Mouse (Mus musculus) heart, embryonic 12.5 days (tissue): ENCODE measurements around the gene Slc35e3. TPM values are rescaled to one million over a fixed set of nuclear protein-coding genes. Genes with fewer than 3 reads are reported as not detected.

ENCODE experiments used
- ATAC-seq: fragments of 200-750 bp; cut with Nextera tagmentation; 2 replicates; pipeline ENCODE4 v1.8.0; 2017; ENCODE audit warnings: moderate TSS enrichment, moderate library complexity; ENCODE audit not compliant: insufficient number of reproducible peaks, low FRiP score
- H3K27ac ChIP-seq: fragments of 300-500 bp; sonication (generic); 2 replicates; pipeline ENCODE4 v1.5.1; 2016; ENCODE audit warnings: mild to moderate bottlenecking, moderate library complexity; ENCODE audit not compliant: poor library complexity, severe bottlenecking
- H3K27me3 ChIP-seq: fragments of 300-500 bp; sonication (generic); replicated peaks from 2 replicates; pipeline ENCODE4 v1.6.1; 2016; ENCODE audit warnings: mild to moderate bottlenecking, moderate library complexity
- H3K36me3 ChIP-seq: fragments of 300-500 bp; sonication (generic); 2 replicates; pipeline ENCODE4 v1.6.1; 2016; ENCODE audit warnings: mild to moderate bottlenecking, moderate library complexity
- H3K4me1 ChIP-seq: fragments of 300-500 bp; sonication (generic); replicated peaks from 2 replicates; pipeline ENCODE4 v1.6.1; 2016; ENCODE audit warnings: mild to moderate bottlenecking
- H3K4me2 ChIP-seq: fragments of 300-500 bp; sonication (generic); 2 replicates; pipeline ENCODE4 v1.6.1; 2016; ENCODE audit warnings: mild to moderate bottlenecking, moderate library complexity
- H3K4me3 ChIP-seq: fragments of 300-500 bp; sonication (generic); 2 replicates; pipeline ENCODE4 v1.5.1; 2016; ENCODE audit warnings: mild to moderate bottlenecking
- H3K9ac ChIP-seq: fragments of 300-500 bp; sonication (generic); 2 replicates; pipeline ENCODE4 v1.6.1; 2016; ENCODE audit warnings: mild to moderate bottlenecking, moderate library complexity
- H3K9me3 ChIP-seq: fragments of 300-500 bp; sonication (generic); replicated peaks from 2 replicates; pipeline ENCODE4 v1.6.1; 2016; ENCODE audit warnings: mild to moderate bottlenecking, moderate library complexity
- WGBS: fragments of 180-500 bp; shearing (Covaris S2); methylation state at CpG from one replicate; pipeline ENCODE4 v1.1.7; 2016; 5-methylcytosine and 5-hydroxymethylcytosine counted together
- polyA plus RNA-seq: library from polyadenylated mRNA; unstranded; fragments of >200 nt; fragmentation: Nextera tagmentation; extraction: Ambion mirVana; gene quantifications from 2 replicates; pipeline ENCODE4 v1.2.1, GENCODE M21; 2016

Gene Slc35e3
- polyA plus RNA-seq, 1 experiment from 2014 or later, result 13.0 TPM

GRCm38 (mm10) chr10:117782491-117783260 is 36.5 kb upstream of the Slc35e3 start:
- H3K36me3 ChIP-seq, result peaks cover 85% of the 10 kb centered on the region
- H3K27me3 ChIP-seq, result no peaks in the 10 kb centered on the region
- no peak overlapping the region for H3K9ac ChIP-seq
- no peak overlapping the region for H3K27ac ChIP-seq
- H3K4me2 ChIP-seq, result no peak overlapping the region
- H3K9me3 ChIP-seq, result no peaks in the 10 kb centered on the region
- WGBS, result 93% methylated on average over 14 of the region's 14 CpGs
- no peak overlapping the region for H3K4me3 ChIP-seq
- no peak for ATAC-seq
- no peaks in the 10 kb centered on the region for H3K4me1 ChIP-seq

- Histone ChIP-seq H3K9ac (no peak overlapping the region), H3K27me3 (no peaks in the 10 kb centered on the region), H3K4me2 (no peak overlapping the region), H3K27ac (no peak overlapping the region), H3K9me3 (no peaks in the 10 kb centered on the region), H3K4me1 (no peaks in the 10 kb centered on the region), H3K36me3 (peaks cover 83% of the 10 kb centered on the region), H3K4me3 (no peak overlapping the region)
- ATAC-seq, result no peak
- 87% methylated on average over 2 of the region's 2 CpGs for WGBS
These were observed 35.9 kb upstream of the Slc35e3 start for GRCm38 (mm10) chr10:117782056-117782455.

DNA sequence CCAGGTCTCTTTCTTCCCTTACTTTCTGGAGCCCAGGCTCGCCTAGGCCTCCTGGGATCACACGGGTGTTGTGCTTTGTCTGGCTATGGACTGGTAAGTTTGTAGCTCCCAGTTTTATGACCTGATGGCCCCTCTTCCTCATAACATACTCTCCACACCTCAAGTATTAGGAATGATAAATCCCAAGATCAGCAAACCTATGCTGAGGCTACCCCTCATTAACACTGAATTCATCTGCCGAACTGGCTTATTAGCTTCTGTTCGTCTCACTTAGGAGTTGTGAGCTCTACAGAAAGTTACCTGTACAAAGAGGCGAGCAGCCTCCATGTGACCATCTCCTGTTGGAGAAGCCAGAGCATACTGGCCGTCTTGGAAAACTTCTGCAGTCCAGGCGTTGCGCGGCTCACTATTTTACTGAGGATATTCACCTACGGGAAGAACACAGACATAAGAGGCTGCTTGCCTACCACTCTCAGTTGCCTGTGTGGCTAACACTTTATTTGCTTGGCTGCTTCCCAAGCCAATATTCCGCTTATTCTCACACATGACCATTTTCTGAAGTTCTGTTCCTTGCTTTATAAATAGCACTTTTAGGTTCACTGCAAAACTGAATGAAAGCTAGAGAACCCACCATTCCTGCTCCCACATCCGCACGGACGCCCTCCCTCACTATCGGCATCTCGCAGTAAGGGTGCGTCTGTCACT is 35.0 kb upstream of the Slc35e3 start:
- H3K9me3 ChIP-seq, result no peaks in the 10 kb centered on the region
- no peak overlapping the region for H3K27ac ChIP-seq
- no peak overlapping the region for H3K4me2 ChIP-seq
- H3K27me3 ChIP-seq, result no peaks in the 10 kb centered on the region
- H3K4me3 ChIP-seq, result no peak overlapping the region
- H3K36me3 ChIP-seq, result peaks cover 81% of the 10 kb centered on the region
- H3K9ac ChIP-seq, result no peak overlapping the region
- ATAC-seq, result no peak
- no peaks in the 10 kb centered on the region for H3K4me1 ChIP-seq
- 93% methylated on average over 17 of the region's 17 CpGs for WGBS

- Histone ChIP-seq H3K36me3 (peaks cover 80% of the 10 kb centered on the region), H3K4me3 (no peak overlapping the region), H3K9ac (no peak overlapping the region), H3K4me1 (no peaks in the 10 kb centered on the region), H3K9me3 (no peaks in the 10 kb centered on the region), H3K27ac (no peak overlapping the region), H3K4me2 (no peak overlapping the region), H3K27me3 (no peaks in the 10 kb centered on the region)
- no peak for ATAC-seq
- 95% methylated on average over 6 of the region's 6 CpGs for WGBS
These were observed 34.2 kb upstream of the Slc35e3 start for GRCm38 (mm10) chr10:117780306-117780911.

DNA sequence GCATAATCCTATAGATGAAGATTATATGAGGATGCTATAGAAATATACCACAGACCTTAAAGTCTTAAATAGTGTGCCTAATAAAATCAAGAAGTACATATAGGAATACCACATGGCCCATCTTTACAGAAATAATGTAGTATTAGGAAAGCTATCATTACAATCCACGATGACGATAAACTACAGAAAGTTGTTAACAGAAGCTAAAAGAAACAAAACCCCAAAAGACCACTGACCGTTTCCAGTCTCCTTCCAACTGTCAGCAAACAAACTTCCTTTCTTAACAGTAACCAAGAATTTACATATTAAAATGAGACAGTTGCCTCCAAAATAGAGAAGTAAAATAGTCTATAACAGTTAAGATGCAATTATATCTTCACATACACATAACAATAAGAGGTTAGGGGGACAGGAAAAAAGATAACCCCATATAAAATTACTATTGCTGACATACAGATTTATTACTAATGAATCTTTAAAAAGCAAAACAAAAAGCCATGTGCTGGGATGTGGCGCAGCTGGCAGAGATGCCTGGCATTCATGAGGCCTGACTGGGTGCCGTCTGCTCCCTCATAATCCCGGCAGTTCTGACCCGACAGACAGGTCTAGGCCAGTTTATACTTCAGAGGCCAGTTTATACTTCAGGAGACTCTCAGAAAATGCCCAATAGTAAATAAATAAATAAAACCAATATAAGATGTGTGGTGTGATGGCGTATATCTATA is 33.6 kb upstream of the Slc35e3 start:
- H3K9me3 ChIP-seq, result no peaks in the 10 kb centered on the region
- 93% methylated on average over 8 of the region's 8 CpGs for WGBS
- no peak for ATAC-seq
- H3K27ac ChIP-seq, result no peak overlapping the region
- peaks cover 80% of the 10 kb centered on the region for H3K36me3 ChIP-seq
- no peak overlapping the region for H3K4me3 ChIP-seq
- no peaks in the 10 kb centered on the region for H3K27me3 ChIP-seq
- no peak overlapping the region for H3K4me2 ChIP-seq
- no peaks in the 10 kb centered on the region for H3K4me1 ChIP-seq
- H3K9ac ChIP-seq, result no peak overlapping the region

DNA sequence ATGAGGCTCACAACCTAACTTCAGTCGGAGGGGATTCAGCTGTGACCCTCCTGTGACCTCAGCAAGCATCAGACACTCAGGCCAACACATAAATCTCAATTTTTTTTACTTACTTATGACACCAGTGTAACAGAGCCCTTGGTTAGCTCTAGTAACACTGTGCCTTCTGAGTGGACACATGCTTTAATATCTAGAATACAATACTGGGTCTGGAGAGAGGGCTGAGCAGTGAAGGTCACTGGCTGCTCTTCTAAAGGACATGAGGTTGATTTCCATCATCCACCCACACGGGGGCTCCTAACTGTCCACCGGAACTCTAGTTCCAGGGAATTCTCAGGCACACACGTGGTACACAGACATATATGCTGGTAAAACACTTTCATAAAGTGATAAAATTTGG is 32.8 kb upstream of the Slc35e3 start:
- H3K27me3 ChIP-seq, result no peaks in the 10 kb centered on the region
- H3K4me2 ChIP-seq, result no peak overlapping the region
- H3K4me3 ChIP-seq, result no peak overlapping the region
- WGBS, result 80% methylated on average over 4 of the region's 4 CpGs
- no peaks in the 10 kb centered on the region for H3K4me1 ChIP-seq
- H3K9ac ChIP-seq, result no peak overlapping the region
- no peak for ATAC-seq
- no peak overlapping the region for H3K27ac ChIP-seq
- H3K9me3 ChIP-seq, result no peaks in the 10 kb centered on the region
- peaks cover 81% of the 10 kb centered on the region for H3K36me3 ChIP-seq

DNA sequence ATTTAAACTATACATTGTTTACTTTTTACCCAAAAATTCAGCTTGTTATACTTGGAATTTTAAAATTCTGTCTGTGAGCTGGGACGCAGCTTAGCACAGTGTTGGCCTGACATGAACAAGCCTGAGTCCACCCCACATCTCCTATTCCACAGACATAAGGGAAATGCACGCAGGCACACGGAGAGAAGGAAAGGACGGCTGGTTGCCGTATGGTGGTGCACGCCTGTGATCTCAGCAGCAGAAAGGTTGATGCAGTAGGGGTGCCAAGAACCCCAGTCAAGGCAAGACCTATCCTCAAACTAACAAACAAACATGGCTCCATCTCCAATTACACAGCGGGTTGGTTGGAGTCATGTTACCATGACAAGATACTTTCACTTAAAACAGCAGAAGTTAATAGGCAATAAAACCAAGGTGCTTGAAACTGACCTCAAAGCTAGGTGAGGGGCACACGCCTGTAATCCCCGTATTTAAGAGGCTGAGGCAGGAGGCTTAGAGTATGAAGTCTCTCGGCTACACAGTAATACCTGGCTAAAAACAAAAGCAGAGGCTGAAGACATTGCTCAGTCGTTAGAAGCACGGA is 32.3 kb upstream of the Slc35e3 start:
- WGBS, result 93% methylated on average over 12 of the region's 12 CpGs

DNA sequence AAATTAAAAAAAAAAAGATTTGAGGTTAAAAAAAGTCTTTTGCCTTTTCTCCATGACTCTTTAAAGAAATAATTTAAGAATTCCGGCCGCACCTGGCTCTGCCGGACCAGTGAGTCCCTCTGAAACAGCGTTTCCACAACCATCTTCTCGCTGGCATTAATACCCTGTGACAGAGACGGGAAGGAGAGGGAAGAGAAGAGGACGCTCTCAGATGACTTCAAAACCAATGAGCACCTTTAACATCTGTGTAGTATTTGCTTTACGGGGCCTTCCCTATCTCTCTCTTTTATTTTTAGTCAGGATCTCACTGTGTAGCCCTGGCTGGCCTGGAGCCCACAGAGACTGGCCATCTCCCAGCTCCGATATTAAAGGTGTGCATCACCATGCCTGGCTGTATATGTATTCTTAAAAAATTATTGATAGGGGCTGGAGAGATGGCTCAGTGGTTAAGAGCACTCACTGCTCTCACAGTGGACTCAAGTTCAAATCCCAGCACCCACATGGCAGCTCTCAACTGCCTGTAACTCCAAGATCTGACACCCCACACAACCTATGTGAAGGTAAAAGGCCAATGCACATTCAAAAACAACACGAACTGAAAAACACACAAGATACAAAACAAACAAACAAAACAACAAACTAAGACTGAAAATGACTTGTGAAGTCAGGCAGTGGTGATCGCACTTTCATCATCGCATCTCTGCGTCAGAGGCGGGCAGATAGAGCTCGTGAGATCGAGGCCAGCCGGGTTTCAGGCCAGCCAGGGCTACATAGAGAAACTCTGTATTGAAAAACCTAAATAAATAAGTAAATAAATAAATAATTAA is 31.5 kb upstream of the Slc35e3 start:
- WGBS, result 92% methylated on average over 17 of the region's 17 CpGs
- H3K4me1 ChIP-seq, result no peaks in the 10 kb centered on the region
- H3K36me3 ChIP-seq, result peaks cover 83% of the 10 kb centered on the region
- no peak overlapping the region for H3K4me2 ChIP-seq
- no peaks in the 10 kb centered on the region for H3K9me3 ChIP-seq
- no peak overlapping the region for H3K4me3 ChIP-seq
- no peaks in the 10 kb centered on the region for H3K27me3 ChIP-seq
- H3K27ac ChIP-seq, result no peak overlapping the region
- ATAC-seq, result no peak
- no peak overlapping the region for H3K9ac ChIP-seq

More for the DNA sequence above, 32.3 kb upstream of the Slc35e3 start:
- no peak for ATAC-seq
- no peaks in the 10 kb centered on the region for H3K9me3 ChIP-seq
- no peak overlapping the region for H3K4me2 ChIP-seq
- no peak overlapping the region for H3K27ac ChIP-seq
- no peak overlapping the region for H3K4me3 ChIP-seq
- H3K4me1 ChIP-seq, result no peaks in the 10 kb centered on the region
- H3K9ac ChIP-seq, result no peak overlapping the region
- H3K27me3 ChIP-seq, result no peaks in the 10 kb centered on the region
- peaks cover 78% of the 10 kb centered on the region for H3K36me3 ChIP-seq

- Histone ChIP-seq H3K4me2 (no peak overlapping the region), H3K4me1 (no peaks in the 10 kb centered on the region), H3K9me3 (no peaks in the 10 kb centered on the region), H3K4me3 (no peak overlapping the region), H3K27me3 (no peaks in the 10 kb centered on the region), H3K27ac (no peak overlapping the region), H3K36me3 (peaks cover 82% of the 10 kb centered on the region), H3K9ac (no peak overlapping the region)
- no peak for ATAC-seq
- WGBS, result 96% methylated on average over 3 of the region's 3 CpGs
These were observed 30.9 kb upstream of the Slc35e3 start for GRCm38 (mm10) chr10:117777103-117777470.

DNA sequence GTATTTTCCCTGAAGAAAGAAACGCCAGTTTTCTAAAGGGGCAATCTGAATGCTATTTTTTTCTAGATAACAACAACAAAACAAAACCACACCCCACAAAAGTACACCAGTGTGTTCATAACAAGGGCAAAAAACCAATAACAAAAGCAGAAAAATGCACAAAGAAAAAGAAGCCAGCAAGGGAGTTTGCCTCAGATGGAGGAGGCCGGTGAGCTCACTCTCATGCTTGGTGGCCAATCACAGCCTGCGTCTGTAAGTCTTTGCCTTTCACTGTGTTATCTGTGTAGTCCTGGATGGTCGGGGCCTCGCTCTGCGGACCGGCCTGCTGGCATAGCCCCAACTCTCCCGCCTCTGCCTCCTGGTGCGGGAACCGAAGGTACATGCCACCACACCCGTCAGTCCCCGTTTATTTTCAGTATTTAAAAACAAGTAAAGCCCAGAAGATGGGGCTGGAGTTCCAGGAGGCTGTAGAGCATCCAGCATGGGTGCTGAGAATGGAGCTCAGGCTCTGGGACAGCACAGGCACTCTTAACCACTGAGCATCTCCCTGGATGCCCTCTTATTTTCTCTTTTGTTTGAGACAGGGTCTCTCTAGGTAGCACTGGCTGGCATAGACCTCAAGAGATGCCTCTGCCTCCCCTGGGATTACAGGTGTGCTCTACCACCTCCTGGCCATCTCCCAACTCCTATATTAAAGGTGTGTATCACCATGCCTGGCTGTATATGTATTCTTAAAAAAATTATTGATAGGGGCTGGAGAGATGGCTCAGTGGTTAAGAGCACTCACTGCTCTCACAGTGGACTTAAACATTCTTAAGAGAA is 30.3 kb upstream of the Slc35e3 start:
- Histone ChIP-seq H3K27me3 (no peaks in the 10 kb centered on the region), H3K4me2 (no peak overlapping the region), H3K36me3 (peaks cover 80% of the 10 kb centered on the region), H3K4me3 (no peak overlapping the region), H3K27ac (no peak overlapping the region), H3K9ac (no peak overlapping the region), H3K9me3 (no peaks in the 10 kb centered on the region), H3K4me1 (no peaks in the 10 kb centered on the region)
- ATAC-seq, result no peak
- WGBS, result 76% methylated on average over 12 of the region's 12 CpGs
